Mouse (Mus musculus): Measurements from ENCODE around the gene Hsdl2. TPM values are rescaled to one million over a fixed set of nuclear protein-coding genes. Genes with fewer than 3 reads are reported as not detected.

Hsdl2 gene
- total RNA-seq, 2 experiments from 2014 or later = 21.8 to 22.7 TPM

DNA sequence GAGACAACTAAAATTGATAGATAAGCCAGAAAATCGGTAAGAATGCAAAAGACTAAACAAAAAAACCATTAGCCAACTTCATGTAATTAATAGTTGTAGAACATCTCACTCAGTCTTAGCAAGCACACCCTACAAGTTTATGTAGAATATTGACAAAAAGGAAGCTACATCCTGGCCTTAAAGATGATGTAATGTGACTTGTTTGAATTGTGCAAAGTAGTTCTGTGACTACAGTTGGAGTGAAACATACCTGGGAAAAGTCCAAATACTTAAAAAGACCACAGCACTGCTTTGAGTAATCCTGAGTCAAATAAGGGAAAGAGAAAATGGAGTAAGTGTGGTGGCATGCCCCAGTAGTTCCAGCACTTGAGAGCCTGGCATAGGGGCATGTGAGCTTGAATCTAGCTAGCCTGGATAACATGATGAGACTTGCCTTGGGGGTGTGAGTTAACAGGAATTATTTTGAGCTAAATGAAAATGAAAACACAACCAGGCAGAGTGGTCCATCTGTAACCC lies 70.9 kb downstream of the Hsdl2 start:
- no peak for DNase-seq (ENCODE audit: extremely low spot score in 1 of 2, low spot score in 2 of 2)
- intact Hi-C loops (cut with DNase I) = no loop called here

DNA sequence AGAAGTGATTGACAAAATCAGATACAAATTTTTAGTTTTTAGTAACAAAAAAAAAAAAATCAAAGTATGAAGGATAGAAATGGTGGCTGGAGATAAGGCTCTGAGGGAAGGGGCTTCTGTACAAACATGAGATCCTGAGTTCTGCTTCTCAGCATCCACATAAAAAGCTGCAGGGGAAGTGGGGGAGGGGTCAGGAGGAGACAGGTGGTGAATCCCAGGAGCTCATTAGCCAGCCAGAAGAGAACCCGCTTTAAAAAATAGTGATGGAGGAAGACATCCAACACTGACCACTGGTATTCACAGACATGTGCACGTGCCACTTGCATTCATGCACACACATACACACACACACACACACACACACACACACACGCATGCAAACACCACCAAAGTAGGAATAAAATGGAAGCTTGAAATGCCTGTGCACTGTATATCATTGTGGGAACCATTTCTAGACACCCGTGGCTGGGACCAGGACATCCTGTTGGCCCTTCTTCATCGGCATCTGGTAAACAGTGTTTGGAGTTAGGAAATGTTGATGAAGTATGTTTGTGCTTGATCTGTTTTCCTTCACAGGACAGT lies 74.8 kb downstream of the Hsdl2 start:
- no peak for DNase-seq (ENCODE audit: extremely low spot score in 1 of 2, low spot score in 2 of 2)
- intact Hi-C loops (cut with DNase I) = no loop called here

DNA sequence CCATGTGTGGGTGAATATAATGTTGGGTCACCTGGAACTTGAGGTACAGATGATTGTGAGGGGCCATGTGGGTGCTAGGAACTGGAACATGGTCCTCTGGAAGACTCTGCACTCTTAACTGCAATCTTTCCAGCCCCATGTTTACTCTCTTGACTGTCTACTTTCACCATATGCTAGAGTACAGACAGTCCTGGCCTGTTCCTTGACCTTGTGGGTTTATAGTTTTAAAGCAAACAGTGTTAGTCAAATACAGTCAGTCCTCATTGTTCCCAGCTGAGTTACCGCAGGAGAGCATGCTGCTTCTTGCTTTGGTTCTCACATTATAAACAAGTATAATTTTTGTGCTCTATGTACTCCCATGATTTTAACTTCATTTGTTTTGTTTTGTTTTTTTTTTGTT lies 80.8 kb downstream of the Hsdl2 start:
- intact Hi-C loops (cut with DNase I) = no loop called here
- no peak for DNase-seq (ENCODE audit: extremely low spot score in 1 of 2, low spot score in 2 of 2)

DNA sequence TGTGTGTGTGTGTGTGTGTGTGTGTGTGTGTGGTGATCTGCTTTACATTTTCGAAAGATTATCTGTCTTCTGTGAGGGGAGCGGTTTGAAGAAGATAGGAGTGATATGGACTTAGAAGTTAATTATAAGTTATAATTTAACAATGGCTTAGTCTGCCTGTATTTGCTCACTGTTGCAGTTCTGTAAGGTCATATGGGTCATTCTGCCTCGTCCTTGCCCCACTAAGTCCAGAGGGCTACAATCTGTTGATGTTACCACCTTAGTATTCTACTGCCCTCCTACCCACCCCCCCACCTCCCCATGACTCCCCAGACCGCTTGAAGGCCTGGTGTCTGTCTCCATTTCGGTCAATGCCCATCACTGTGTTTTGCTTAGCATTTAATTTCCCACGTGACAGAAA lies 82.1 kb downstream of the Hsdl2 start:
- intact Hi-C loops (cut with DNase I) = no loop called here

DNA sequence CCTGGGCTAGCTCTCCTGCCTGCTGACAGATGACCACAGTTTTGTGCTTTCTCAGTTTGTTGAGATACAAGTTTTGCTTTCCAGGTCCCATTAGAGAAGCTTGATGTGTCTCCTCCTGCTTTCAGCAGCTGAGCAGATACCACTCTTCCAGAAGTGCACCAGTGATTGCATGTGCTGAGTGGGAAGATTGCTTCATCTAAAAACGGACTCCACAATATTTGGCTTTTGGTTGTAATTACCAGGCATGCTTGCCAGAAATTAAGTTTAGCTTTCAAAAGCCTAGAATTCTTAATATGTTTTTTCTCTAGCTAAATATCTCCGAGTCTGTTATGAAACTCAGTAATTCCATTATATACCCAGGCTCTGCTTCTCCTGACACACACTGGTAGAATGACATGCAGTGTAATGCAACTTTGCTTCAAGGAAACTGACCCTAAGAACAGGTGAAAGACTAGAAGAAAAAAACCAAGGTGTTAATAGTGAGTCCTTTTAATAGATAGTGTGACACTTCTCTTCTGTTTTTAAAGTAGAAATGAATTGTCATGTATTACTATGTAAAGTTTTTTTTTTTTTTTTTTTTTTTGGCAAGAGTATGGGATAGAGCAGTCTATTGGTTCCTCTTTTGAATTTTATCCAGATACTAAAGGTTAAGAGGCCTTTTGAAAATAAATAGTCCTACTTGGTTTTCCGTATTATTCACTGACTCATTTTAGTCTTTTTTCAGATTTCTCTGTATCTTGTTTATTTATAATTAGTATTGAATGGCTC lies 85.4 kb downstream of the Hsdl2 start:
- intact Hi-C loops (cut with DNase I) = no loop called here
- no peak for DNase-seq (ENCODE audit: extremely low spot score in 1 of 2, low spot score in 2 of 2)

More for the DNA sequence above, 82.1 kb downstream of the Hsdl2 start:
- no peak for DNase-seq (ENCODE audit: extremely low spot score in 1 of 2, low spot score in 2 of 2)

DNA sequence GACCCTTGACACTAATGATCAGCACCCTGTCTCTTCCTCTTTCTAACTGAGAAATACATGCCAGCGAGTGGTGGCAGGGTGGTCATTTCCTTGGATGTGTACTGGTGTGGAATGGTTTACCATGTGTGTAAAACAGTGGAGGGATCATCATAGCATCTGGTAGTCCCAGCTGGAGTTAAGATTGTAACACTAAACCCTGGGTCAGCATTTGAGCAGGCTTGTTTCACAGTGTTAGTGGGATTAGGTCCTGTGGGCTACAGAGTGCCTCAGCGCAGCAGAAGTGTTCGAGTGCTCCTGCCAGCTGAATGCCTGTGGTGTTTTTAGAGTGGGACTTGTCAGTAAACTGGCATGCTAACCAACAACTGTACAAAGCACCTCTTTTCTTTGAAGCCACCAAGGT lies 86.7 kb downstream of the Hsdl2 start:
- DNase-seq (ENCODE audit: extremely low spot score in 1 of 2, low spot score in 2 of 2) = no peak
- intact Hi-C loops (cut with DNase I) = no loop called here

Other genes with a start within 250 kb of the Hsdl2 start
- 1 to 10 TPM; 8.6 to 9.8 TPM for gene Susd1, start 142.9 kb upstream of the Hsdl2 start, total RNA-seq (2021)
- 10 to 100 TPM; 24.9 to 27.4 TPM for gene Ptbp3, start 32.2 kb upstream of the Hsdl2 start, total RNA-seq (2021)
- 1 to 10 TPM; 9.3 to 10.0 TPM for gene E130308A19Rik, start 44.6 kb downstream of the Hsdl2 start, total RNA-seq (2021)
- gene Inip, start 220.0 kb downstream of the Hsdl2 start, total RNA-seq (2021) = 10 to 100 TPM; 22.3 to 23.6 TPM
- gene Snx30, start 224.3 kb downstream of the Hsdl2 start, total RNA-seq (2021) = 10 to 100 TPM; 44.2 to 46.4 TPM

All from left cerebral cortex, postnatal 10 days (tissue).